21 mouse cellular contexts compared by ENCODE assay signal in genomic region chrX:145497486-145497885, GRCm38 (mm10). TPM values are rescaled to one million over a fixed set of nuclear protein-coding genes. Genes with fewer than 3 reads are reported as not detected.
DNase-seq lines count a peak whose midpoint lies in the region; ATAC-seq and TF ChIP-seq lines count a peak whose summit lies in the region.
"Had no signal": no experiment of that assay in that cellular context is flagged by ENCODE, and none has a peak within 500 bp of the region (broad histone marks: within the 10 kb centered on the region; RNA-seq: fewer than 3 reads in every experiment).

No protein-coding gene starts in this region.

- 75% methylated on average over 6 of the region's 6 CpGs for WGBS in kidney, embryonic 14.5 days
- WGBS in intestine, embryonic 16.5 days, result 79% methylated on average over 6 of the region's 6 CpGs
- WGBS in lung, adult 2 months, result 78% methylated on average over 6 of the region's 6 CpGs

- no peaks in the 10 kb centered on the region for H3K4me1 ChIP-seq in kidney, embryonic 14.5 days (ENCODE audit: control insufficient read depth, insufficient read depth, low read length)
- no peaks in the 10 kb centered on the region for H3K4me1 ChIP-seq in intestine, embryonic 16.5 days (ENCODE audit: control insufficient read depth, insufficient read depth, low read length)
- H3K4me1 ChIP-seq in lung, adult 2 months (ENCODE audit: control insufficient read depth, insufficient read depth, low read length), result no peaks in the 10 kb centered on the region
- H3K4me1 ChIP-seq: heart, embryonic 10.5 days; hindbrain, embryonic 13.5 days; limb, embryonic 15.5 days; neural tube, embryonic 12.5 days had no signal

- TF ChIP-seq CTCF in lung, adult 2 months (IDR thresholded peaks at IDR 0.05; ENCODE audit: insufficient read depth, low read length), result no peak

- peak; percentile 35 for DNase-seq in kidney, adult 11 months
- DNase-seq in lung, adult 2 months, result peak; percentile 20
- peak; percentile 19 to 37 for DNase-seq in lung, postnatal 4 days
- no peak for DNase-seq in thymus, postnatal 4 days
- DNase-seq in retina, embryonic 14.5 days (ENCODE audit: low spot score), result no peak
- DNase-seq: adrenal gland, postnatal 14 days; cerebellum, adult 8-10 months; forebrain, postnatal 0 days; gastrocnemius, postnatal 14 days; heart, postnatal 10 days; layer of hippocampus, adult 9-11 months; right cerebral cortex, postnatal 25 days had no signal

- H3K36me3 ChIP-seq in kidney, embryonic 14.5 days (ENCODE audit: control insufficient read depth, insufficient read depth, low read length), result no peaks in the 10 kb centered on the region
- H3K36me3 ChIP-seq in intestine, embryonic 16.5 days (ENCODE audit: control insufficient read depth, insufficient read depth, low read length), result no peaks in the 10 kb centered on the region
- H3K36me3 ChIP-seq: embryonic facial prominence, embryonic 12.5 days; heart, embryonic 10.5 days; hindbrain, embryonic 13.5 days; limb, embryonic 15.5 days; neural tube, embryonic 12.5 days had no signal

- no peak overlapping the region for H3K27ac ChIP-seq in kidney, embryonic 14.5 days (ENCODE audit: low read depth, low read length)
- no peak overlapping the region for H3K27ac ChIP-seq in intestine, embryonic 16.5 days (ENCODE audit: low read length)
- H3K27ac ChIP-seq: embryonic facial prominence, embryonic 12.5 days; heart, embryonic 10.5 days; hindbrain, embryonic 13.5 days; limb, embryonic 15.5 days; neural tube, embryonic 12.5 days had no signal

- ATAC-seq in kidney, embryonic 14.5 days (ENCODE audit: low FRiP score, low TSS enrichment), result no peak
- ATAC-seq in intestine, embryonic 16.5 days, result peak; percentile 91
- ATAC-seq in monocyte, adult 5-6 weeks (replicated peaks; ENCODE audit: insufficient number of reproducible peaks, low FRiP score, low TSS enrichment, poor library complexity, severe bottlenecking), result no peak
- ATAC-seq: activated CD4-positive, CD25-positive, alpha-beta regulatory T cell, adult 4 months; forebrain, postnatal 0 days had no signal

- H3K4me3 ChIP-seq in kidney, embryonic 14.5 days (ENCODE audit: low read length), result no peak overlapping the region
- H3K4me3 ChIP-seq in intestine, embryonic 16.5 days (ENCODE audit: low read length), result no peak overlapping the region
- no peak overlapping the region for H3K4me3 ChIP-seq in lung, adult 2 months (replicated peaks; ENCODE audit: extremely low read depth, low read depth, low read length)
- H3K4me3 ChIP-seq: embryonic facial prominence, embryonic 12.5 days; heart, embryonic 10.5 days; hindbrain, embryonic 13.5 days; limb, embryonic 15.5 days; neural tube, embryonic 12.5 days had no signal

- no peaks in the 10 kb centered on the region for H3K9me3 ChIP-seq in kidney, embryonic 14.5 days (ENCODE audit: control insufficient read depth, low read length)
- no peaks in the 10 kb centered on the region for H3K9me3 ChIP-seq in intestine, embryonic 16.5 days (ENCODE audit: control insufficient read depth, low read length)
- H3K9me3 ChIP-seq: embryonic facial prominence, embryonic 12.5 days; heart, embryonic 10.5 days; hindbrain, embryonic 13.5 days; limb, embryonic 15.5 days; neural tube, embryonic 12.5 days had no signal

- H3K9ac ChIP-seq in kidney, embryonic 14.5 days (ENCODE audit: low read depth, low read length), result no peak overlapping the region
- H3K9ac ChIP-seq in intestine, embryonic 16.5 days (ENCODE audit: low read depth, low read length), result no peak overlapping the region
- H3K9ac ChIP-seq: embryonic facial prominence, embryonic 12.5 days; forebrain, postnatal 0 days; hindbrain, embryonic 13.5 days; limb, embryonic 15.5 days; neural tube, embryonic 12.5 days had no signal

- no peak overlapping the region for H3K4me2 ChIP-seq in kidney, embryonic 14.5 days (replicated peaks; ENCODE audit: low read depth, low read length)
- no peak overlapping the region for H3K4me2 ChIP-seq in intestine, embryonic 16.5 days (ENCODE audit: low read depth, low read length)
- H3K4me2 ChIP-seq: embryonic facial prominence, embryonic 12.5 days; hindbrain, embryonic 13.5 days; limb, embryonic 15.5 days; neural tube, embryonic 12.5 days had no signal

- H3K27me3 ChIP-seq in kidney, embryonic 14.5 days (ENCODE audit: control insufficient read depth, insufficient read depth, low read length), result no peaks in the 10 kb centered on the region
- no peaks in the 10 kb centered on the region for H3K27me3 ChIP-seq in intestine, embryonic 16.5 days (replicated peaks; ENCODE audit: control insufficient read depth, insufficient read depth, low read length)
- H3K27me3 ChIP-seq: embryonic facial prominence, embryonic 12.5 days; hindbrain, embryonic 13.5 days; limb, embryonic 15.5 days; neural tube, embryonic 12.5 days had no signal

- no peak for TF ChIP-seq POLR2A in lung, adult 2 months (IDR thresholded peaks at IDR 0.05; ENCODE audit: borderline replicate concordance, extremely low read depth, low read depth, low read length)

RNA-seq across cellular contexts. Expression of gene Amot, which starts 7.5 kb away (rescaled TPM):
- polyA plus RNA-seq in kidney, embryonic 14.5 days (2014; fragmentation: Nextera tagmentation; extraction: Ambion mirVana), result 17.4 and 32.5 TPM in 2 replicates
- polyA plus RNA-seq in intestine, embryonic 16.5 days (2015; fragmentation: Nextera tagmentation; extraction: Ambion mirVana), result 14.2 and 15.4 TPM in 2 replicates
- polyA plus RNA-seq in lung, adult 2 months (2012; rRNA removed), result 7.6 and 11.0 TPM in 2 replicates
- total RNA-seq in monocyte, adult 5-6 weeks (2017), result 1.5 to 3.1 TPM (median 2.9 TPM) in 3 replicates

Comparison
In these comparisons a context has a peak if more than half of its experiments do, and no peak if none do; other contexts are left out.
1. DNase-seq: peak in kidney, adult 11 months (single experiment), lung, adult 2 months (single experiment) and lung, postnatal 4 days (2 of 2); none in thymus, postnatal 4 days (single experiment) and retina, embryonic 14.5 days (single experiment).